Mouse (Mus musculus) T-helper 2 cell (primary cell): ENCODE data around the gene Zfp975.
"Not testable (repeated sequence)": the region's sequence is repeated elsewhere in the genome, so short reads cannot be mapped to it uniquely, and the experiment has no call there.

Source experiments
- in situ Hi-C: fragments of 300-600 bp; cut with MboI, MseI; formaldehyde crosslinking; loops from one replicate; pipeline ENCODE4 v1.15.1; 2025; ENCODE audit warnings: high pct_unique_total_duplicates

Gene Zfp975

GRCm38 (mm10) chr7:42692362-42693158, at the start of gene Zfp975:
TSS of gene Zfp975 (minus strand) at chr7:42692742.
- in situ Hi-C loops: not testable (repeated sequence)

GRCm38 (mm10) chr7:42738536-42739210, 46.1 kb upstream of the Zfp975 start:
- in situ Hi-C loops: no loop called here

- in situ Hi-C loops: not testable (repeated sequence)
Measured at GRCm38 (mm10) chr7:42726917-42727316, 34.4 kb upstream of the Zfp975 start, which contains the start of gene Gm17067. TSS of gene Gm17067 (minus strand) at chr7:42727017.

GRCm38 (mm10) chr7:42693251-42693650, 709 bp upstream of the Zfp975 start:
- in situ Hi-C loops: not testable (repeated sequence)

GRCm38 (mm10) chr7:42680081-42680480, 12.5 kb downstream of the Zfp975 start:
- in situ Hi-C loops: not testable (repeated sequence)

- in situ Hi-C loops: not testable (repeated sequence)
Measured at GRCm38 (mm10) chr7:42679646-42680045, 12.9 kb downstream of the Zfp975 start.

GRCm38 (mm10) chr7:42660140-42660539, 32.4 kb downstream of the Zfp975 start:
- in situ Hi-C loops: loop anchor here (10.0 to 25.0 kb wide), 2 partner anchors 223 to 675 kb away; partner anchors contain the start of gene 4933421I07Rik

GRCm38 (mm10) chr7:42655211-42655610, 37.3 kb downstream of the Zfp975 start:
- in situ Hi-C loops: loop anchor here (25.0 kb wide), 1 partner anchor 218 kb away; the partner anchor contains the start of gene 4933421I07Rik

- in situ Hi-C loops: loop anchor here (10.0 kb wide), 1 partner anchor 472 kb away; the partner anchor contains the start of gene Zfp936
Measured at GRCm38 (mm10) chr7:42643120-42643620, 49.4 kb downstream of the Zfp975 start.

- in situ Hi-C loops: loop anchor here (10.0 kb wide), 1 partner anchor 472 kb away; the partner anchor contains the start of gene Zfp936
Measured at GRCm38 (mm10) chr7:42642152-42643115, 50.1 kb downstream of the Zfp975 start, which contains the start of gene Zfp976. TSS of gene Zfp976 (minus strand) at chr7:42642588.

- in situ Hi-C loops: not testable (repeated sequence)
Measured at GRCm38 (mm10) chr7:42631031-42631430, 61.5 kb downstream of the Zfp975 start.
